In the genomic region with DNA sequence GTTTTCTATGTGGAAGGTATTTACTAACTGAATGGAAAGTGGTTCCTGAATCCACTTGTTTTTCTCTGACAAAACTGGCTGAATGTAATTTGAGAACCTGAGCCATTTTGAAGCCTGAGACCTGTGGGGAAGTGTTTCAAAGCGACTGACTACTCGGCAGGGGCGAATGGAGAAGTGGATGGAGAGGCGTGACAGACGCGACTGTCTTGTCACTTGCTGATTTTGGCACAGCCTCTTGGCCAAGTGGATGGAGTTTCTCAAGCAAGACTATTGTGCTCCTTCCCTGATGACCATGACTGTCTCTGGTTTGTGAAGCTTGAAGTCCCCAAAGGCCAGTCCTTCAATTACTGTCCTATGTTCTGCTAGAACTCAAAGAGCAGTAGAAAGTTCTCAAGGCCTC, we compare ENCODE assay signal across 19 mouse cellular contexts.
DNase-seq lines count a peak whose midpoint lies in the region; ATAC-seq lines count a peak whose summit lies in the region.
"Had no signal": no experiment of that assay in that cellular context is flagged by ENCODE, and none has a peak within 500 bp of the region (broad histone marks: within the 10 kb centered on the region; RNA-seq: fewer than 3 reads in every experiment).

No protein-coding gene starts in this region.

- peaks cover 62% of the 10 kb centered on the region for H3K4me1 ChIP-seq in heart, embryonic 15.5 days (replicated peaks)

- no peaks in the 10 kb centered on the region for H3K36me3 ChIP-seq in heart, embryonic 15.5 days
- H3K36me3 ChIP-seq: embryonic facial prominence, embryonic 10.5 days; hindbrain, embryonic 10.5 days had no signal

- no peak overlapping the region for H3K9ac ChIP-seq in heart, embryonic 15.5 days
- H3K9ac ChIP-seq: forebrain, embryonic 13.5 days; forebrain, postnatal 0 days; heart, embryonic 13.5 days; hindbrain, embryonic 14.5 days had no signal

- H3K4me3 ChIP-seq in heart, embryonic 15.5 days: no peak overlapping the region
- H3K4me3 ChIP-seq: embryonic facial prominence, embryonic 10.5 days; forebrain, embryonic 13.5 days; heart, embryonic 13.5 days; hindbrain, embryonic 10.5 days had no signal

- H3K27me3 ChIP-seq in heart, embryonic 15.5 days: no peaks in the 10 kb centered on the region
- H3K27me3 ChIP-seq: forebrain, embryonic 13.5 days; heart, embryonic 13.5 days had no signal

- no peaks in the 10 kb centered on the region for H3K9me3 ChIP-seq in heart, embryonic 15.5 days (replicated peaks)
- H3K9me3 ChIP-seq: embryonic facial prominence, embryonic 10.5 days; forebrain, embryonic 13.5 days; heart, embryonic 13.5 days; hindbrain, embryonic 10.5 days had no signal

- WGBS in heart, embryonic 15.5 days: 43% methylated on average over 6 of the region's 6 CpGs

- no peak for ATAC-seq in heart, embryonic 15.5 days (replicated peaks; ENCODE audit: insufficient number of reproducible peaks, insufficient read depth, low FRiP score, low read depth)
- ATAC-seq in granulocyte monocyte progenitor cell, adult 5-6 weeks (replicated peaks; ENCODE audit: poor library complexity, severe bottlenecking): peak; percentile 28; the same call in 1 of the 2 replicates
- peak; percentile 71 for ATAC-seq in megakaryocyte, adult 5-6 weeks (ENCODE audit: poor library complexity, severe bottlenecking)
- ATAC-seq: forebrain, embryonic 13.5 days; forebrain, postnatal 0 days; intestine, postnatal 0 days had no signal

- DNase-seq in cerebellum, postnatal 25 days: peak; percentile 34 to 46
- no peak for DNase-seq in cerebellum, postnatal 36 days
- no peak for DNase-seq in heart, adult 18-20 months
- DNase-seq in embryo, embryonic 9.5 days (ENCODE audit: extremely low spot score): no peak
- DNase-seq: adrenal gland, adult 2 months; adrenal gland, postnatal 25 days; cerebellum, adult 8-10 months; forebrain, postnatal 0 days; gastrocnemius, postnatal 36 days; kidney, adult 9 months had no signal

- no peak overlapping the region for H3K4me2 ChIP-seq in heart, embryonic 15.5 days
- H3K4me2 ChIP-seq: forebrain, embryonic 13.5 days; heart, embryonic 13.5 days; hindbrain, embryonic 14.5 days had no signal

- H3K27ac ChIP-seq in heart, embryonic 15.5 days: peak overlapping the region; percentile 14; the same call in 1 of the 2 replicates
- H3K27ac ChIP-seq: embryonic facial prominence, embryonic 10.5 days; forebrain, embryonic 13.5 days; heart, embryonic 13.5 days; hindbrain, embryonic 10.5 days; hindbrain, embryonic 14.5 days had no signal

Comparison
In these comparisons a context has a peak if more than half of its experiments do, and no peak if none do; other contexts are left out.
1. DNase-seq: peak in cerebellum, postnatal 25 days (2 of 2); none in cerebellum, postnatal 36 days (0 of 2), heart, adult 18-20 months (0 of 2) and embryo, embryonic 9.5 days (single experiment).